Mouse (Mus musculus): ENCODE results near the gene Kif23.

Kif23 gene

DNA sequence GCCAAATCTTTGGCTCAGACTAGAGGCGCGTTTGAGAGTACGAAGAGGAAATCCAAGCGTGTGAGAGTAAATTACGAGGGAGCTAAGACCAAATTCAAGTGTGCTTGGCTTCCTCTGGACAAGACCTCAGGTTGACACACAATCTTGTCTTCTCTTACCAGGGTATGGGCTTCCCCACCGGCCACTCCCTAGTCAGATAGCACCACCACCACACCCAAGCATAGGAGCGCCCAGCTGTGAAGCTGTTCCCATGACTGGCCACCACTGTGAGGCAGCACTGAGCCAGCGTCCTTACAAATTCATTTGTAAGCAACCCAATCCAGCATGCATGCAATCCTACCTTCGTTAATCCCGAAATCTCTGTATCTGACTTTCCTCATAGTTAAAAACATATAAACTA is 39.7 kb downstream of the Kif23 start:
- no peak for DNase-seq (ENCODE audit: low spot score in 2 of 2)

DNA sequence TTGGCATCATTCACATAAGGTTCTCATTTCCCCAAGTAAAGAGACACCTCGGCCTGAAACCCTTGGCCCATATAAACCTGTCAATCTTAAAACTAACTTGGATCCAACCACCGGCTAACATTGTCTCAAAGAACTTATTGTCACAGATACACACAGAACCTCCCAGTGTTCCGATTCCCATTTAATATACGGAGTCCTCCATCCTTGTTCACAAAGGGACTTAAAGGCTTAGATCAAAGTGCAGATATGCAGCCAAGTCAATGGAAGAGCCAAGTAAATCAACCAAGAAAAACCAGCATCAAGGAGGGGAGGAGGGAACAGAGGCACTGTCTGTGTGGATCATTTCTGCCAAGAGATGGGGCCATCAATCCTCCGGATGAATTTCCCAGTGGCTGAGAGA is 41.0 kb downstream of the Kif23 start:
- no peak for DNase-seq (ENCODE audit: low spot score in 2 of 2)

DNA sequence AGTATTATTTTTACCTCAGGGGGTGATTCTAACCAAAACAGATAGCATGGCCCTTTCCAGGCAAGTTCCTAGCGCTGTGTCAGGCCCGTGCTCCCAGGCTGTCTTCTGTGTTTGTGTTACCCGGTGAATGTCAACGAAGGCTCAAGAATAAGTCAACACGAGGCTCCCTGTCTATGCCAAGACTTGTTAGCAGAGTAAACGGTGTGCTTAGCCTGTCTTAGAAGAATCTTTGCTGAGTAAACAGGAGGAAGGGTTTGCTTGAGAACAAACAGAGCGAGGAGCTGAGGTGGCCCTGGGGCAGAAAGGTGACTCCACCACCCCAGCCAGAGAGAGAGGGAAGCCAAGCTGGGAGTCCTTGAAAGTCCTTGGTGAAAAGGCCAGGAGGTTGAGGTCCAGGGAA is 42.4 kb downstream of the Kif23 start:
- peak in 1 of 2 experiments; percentile 59 for DNase-seq (ENCODE audit: low spot score in 2 of 2)

DNA sequence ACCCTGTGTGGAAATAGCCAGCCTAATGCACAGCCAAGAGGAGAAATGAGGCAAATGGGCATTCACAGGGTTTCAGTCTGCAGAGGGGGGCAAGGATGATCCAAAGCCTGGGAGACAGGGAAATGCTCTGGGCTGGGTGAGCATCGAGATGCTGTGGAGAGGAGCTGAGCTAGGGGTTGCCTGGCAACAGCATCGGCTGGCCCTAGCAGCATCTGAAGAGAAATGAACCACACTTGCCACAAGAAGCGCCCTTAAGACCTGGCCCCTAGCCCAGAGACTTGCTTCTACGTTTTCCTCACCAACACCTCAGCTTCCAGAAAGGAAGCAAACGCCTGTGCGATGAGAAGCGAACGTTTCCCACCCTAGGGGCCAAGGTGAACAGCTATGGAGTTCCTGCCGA is 44.1 kb downstream of the Kif23 start:
- no peak for DNase-seq (ENCODE audit: low spot score in 2 of 2)

DNA sequence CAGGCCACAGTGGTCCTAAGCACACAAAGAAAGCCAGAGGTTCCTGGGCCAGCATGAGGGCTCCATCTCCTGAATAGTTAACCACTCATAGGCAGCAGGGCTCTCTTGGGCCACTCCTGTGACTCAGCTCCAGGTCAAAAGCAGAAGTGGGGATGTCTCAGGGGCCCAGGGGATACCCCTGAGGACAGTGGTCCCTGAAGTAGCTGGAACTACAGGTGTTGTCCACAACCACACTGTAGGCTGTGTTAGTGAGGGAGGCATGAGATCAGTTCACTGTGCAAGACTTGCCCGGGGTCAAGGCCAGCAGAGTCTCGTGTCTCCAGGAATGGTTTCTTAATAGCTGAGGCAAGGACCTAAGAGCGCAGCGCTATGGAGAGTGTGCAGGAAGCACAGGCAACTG is 45.0 kb downstream of the Kif23 start:
- DNase-seq (ENCODE audit: low spot score in 2 of 2): no peak

DNA sequence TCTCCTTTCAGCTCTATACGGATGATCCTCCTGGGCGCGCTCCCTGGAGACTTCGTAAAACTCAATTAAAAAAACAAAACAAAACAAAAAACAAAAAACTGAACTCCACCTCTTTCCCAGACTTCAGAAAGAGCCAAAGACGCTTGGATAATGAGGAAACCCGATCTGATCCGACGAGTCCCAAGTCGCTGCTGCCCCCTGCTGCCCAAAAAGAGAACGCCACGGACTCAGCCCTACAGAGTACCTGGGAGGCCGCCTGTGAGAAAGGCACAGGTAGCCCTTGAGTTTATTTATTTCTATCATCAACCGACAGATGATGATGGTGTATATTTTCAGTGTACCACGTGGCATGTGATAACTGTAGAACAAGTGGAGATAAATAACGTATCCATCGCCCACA is 46.8 kb downstream of the Kif23 start:
- peak; percentile 74 to 89 for DNase-seq (ENCODE audit: low spot score in 2 of 2)

DNA sequence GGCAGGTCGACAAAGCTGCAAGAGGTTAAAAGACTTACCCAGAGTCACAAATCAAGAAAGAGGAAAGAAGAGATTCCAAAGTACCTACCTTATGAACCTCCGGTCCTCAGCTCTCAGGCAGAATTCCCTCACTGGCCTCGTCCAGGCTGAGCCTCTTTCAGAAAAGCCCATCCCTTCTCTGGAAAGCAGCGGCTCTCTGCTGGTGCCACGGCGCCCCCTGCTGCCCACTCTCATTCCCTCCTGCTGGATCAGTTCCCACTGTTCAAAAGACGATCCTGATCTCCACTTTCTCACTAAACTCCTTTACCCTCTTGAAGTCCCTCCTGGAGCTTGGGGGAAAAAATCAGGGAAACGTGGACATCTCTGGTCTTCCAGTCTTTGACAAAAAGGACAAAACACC is 48.2 kb downstream of the Kif23 start:
- peak; percentile 68 to 82 for DNase-seq (ENCODE audit: low spot score in 2 of 2)

DNA sequence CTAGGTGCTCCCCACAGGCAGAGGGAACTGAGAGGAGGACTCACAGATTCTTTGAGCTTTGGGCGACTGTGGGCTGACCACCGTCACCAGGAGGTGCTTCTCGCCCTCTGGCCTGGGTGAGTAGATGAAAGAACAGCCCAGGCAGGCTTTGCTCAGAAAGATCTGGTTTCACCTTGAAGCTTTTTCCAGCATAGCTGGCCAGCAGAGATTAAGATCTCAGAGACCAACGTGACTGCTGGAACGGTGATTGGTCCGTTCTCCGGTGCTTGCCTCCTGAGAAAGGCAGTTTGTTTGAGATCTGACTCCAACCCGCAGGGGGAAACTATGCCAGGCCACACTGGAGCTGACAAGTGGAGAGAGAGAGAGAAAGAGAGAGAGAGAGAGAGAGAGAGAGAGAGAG is 51.6 kb downstream of the Kif23 start:
- DNase-seq (ENCODE audit: low spot score in 2 of 2): peak; percentile 48 to 65

DNA sequence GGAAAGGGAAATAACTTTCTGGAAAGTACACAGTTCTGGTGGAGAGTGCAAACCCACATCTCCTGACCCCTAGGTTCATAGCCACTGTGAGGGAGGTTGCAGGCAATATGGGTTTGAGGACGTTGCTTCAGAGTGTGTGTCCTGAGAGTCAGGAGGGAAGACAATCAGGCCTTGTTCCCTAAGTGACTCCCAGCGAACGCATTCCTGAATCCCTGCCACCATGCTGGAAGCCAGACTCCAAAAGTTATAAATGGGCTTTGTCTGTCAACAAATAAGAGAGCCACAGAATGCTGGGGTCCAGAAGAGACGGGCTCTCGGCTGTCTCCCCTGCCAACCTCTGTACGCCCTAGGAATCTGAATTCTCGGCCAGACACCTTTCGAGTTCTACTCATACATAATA is 56.7 kb downstream of the Kif23 start:
- no peak for DNase-seq (ENCODE audit: low spot score in 2 of 2)

DNA sequence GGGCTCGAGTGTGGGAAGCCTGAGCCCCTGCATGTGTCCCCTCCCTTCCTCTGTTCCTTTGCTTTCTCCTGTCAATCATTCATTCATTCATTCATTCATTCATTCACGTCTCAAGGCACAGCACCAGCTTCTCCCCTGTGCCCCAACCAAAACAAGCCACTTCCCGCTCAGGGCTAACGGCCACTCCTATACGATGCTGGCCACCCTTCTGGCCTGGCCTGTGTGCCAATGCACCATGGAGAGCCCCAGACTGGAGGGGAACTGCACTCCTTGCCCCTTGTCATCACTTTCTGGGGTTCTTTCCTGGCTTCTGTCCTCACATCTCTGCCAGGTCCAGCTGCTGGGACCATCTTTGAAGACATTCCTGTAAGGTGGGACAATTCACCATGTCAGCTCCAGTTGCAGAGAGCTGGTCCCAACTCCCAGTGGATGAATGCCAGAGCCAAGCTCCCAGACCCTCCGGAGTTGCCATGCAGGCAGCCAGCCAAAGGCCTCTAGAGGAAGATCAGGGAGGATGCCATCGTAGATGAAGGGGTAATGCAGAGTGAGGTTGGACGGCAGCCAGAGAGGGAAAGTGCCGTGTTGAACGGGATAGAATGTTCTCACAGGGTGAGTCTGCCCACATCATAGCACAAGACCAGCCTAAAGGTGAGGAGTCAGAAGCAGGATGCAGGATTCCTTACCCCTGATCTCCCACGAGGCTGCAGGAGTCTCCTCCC is 58.8 kb downstream of the Kif23 start:
- DNase-seq (ENCODE audit: low spot score in 2 of 2): no peak

DNA sequence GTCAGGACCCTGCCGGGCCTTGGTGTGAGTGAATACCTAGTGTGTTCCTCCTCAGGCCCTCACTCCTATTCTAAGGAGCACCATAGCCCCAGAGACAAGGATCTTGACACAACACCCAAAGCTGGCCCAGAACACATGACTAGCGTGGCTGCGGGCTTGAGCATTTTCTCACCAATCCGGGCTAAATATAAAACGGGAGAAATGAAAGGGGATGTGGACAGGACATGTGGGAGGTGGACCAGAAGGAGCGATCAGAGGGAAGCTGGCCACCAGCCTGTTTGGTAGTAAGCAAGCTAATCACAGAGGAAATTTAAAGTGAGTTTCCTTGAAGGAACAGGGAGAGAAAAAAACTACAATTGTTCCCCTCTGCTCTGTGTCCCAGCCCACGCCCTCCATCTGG is 60.6 kb downstream of the Kif23 start:
- DNase-seq (ENCODE audit: low spot score in 2 of 2): no peak

DNA sequence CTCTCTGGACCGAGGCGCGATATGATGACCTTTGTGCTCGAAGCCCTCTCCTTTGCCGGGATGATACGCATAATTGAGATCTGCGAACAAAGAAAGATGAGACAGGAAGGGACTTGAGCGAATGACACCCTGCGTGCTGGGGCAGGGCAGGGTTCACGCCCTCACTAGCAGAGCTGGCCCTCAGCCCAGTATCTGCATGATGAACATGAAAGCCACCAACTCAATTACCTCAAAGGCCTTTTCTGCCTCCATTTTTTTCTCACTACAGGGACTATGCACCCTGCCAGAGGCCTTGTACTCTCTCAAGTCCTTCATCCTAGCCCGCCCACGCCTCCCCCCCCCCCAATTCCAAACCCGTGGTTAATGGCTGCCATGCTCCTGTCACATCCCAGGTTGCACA is 61.6 kb downstream of the Kif23 start:
- DNase-seq (ENCODE audit: low spot score in 2 of 2): no peak

DNA sequence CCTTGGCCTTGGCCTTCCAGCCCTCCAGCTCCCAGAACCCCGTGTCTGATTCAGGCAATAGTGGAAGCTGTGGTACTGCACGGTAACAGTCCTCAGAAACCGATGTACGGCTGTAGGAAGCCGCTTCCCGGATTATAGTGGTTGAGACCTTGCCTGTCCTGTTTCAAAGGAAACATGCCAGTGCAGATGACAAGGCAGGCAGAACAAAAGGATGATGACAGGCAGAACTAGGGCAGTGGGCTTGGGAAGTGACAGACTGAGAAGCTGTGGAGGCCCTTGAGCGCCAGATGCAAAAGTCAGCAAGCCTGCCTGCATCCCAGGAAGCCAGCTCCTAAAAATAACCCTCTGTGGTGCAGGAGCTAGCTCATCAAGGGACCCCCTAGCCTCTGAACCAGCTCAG is 62.2 kb downstream of the Kif23 start:
- no peak for DNase-seq (ENCODE audit: low spot score in 2 of 2)

DNA sequence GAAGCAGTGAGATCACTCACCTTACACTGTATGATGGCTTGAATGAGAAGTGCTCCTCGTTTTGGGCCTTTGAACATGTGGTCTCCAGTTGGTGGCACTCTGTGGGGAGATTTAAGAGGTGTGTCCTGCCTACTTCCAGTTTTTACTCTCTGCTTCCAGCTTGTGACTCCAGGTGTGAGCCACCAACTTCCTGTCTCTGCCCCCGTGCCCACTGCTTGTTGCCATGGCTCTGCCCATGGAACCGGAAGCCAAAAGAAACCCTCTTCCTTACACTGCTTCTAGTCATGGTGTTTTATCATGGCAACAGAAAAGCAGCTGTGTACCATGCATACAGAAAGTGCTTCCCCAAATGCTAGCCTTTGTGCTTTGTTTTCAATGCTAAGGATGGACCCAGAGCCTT is 64.4 kb downstream of the Kif23 start:
- no peak for DNase-seq (ENCODE audit: low spot score in 2 of 2)

DNA sequence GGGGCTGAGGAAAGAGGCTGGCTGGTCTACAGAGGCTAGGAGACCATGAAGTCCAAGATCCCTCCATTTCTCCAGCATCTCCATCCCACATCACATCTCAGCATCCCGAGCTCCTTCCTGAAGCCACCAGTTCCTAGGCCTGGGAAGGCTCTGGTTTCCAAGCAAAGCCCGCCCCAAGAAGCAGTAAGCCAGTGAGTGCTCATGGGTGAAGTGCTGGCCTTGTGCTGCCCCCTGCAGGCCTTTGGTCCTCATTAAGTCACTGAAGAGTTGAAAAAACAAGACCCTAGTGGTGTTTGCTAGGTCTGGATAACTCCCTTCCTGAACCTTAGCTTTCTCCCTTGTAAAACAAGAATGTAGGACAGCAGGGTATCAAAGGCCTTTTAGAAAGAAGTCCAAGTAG is 67.7 kb downstream of the Kif23 start:
- peak; percentile 22 to 37 for DNase-seq (ENCODE audit: low spot score in 2 of 2)

DNA sequence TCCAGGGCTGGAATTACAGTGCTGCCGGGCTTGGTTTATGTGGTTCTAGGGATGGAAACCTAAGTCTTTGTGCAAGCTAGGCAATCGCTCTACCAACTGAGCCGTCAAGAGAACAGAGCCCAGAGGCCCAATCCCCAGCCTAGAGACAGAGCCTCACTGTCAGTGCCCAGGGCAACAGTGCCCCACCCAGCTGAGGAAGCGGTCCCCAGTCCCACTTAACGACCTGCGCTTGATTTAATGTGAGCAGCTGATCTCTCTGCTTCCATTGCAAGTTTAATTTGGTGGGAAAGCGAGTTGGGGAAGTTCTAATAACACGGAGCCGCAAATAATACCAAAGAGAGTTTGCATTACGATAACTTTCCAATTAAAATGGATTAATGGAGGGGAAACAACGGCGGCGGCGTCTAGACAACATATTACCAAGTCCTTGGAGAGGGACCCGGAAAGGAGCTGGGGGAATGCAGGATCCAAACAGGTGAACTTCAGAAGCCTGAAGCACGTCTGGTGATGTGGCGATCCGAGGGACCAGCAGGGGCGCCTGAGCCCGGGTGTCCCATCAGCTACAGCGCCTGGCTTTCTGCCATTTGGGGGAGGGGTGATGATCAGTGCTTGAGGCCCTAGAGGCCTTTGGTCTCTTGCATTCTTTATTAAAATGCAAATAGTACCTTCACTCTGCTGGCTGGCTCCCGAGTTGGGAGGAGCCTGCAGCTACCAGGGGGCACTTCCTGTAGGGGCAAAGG is 69.0 kb downstream of the Kif23 start:
- no peak for DNase-seq (ENCODE audit: low spot score in 2 of 2)

DNA sequence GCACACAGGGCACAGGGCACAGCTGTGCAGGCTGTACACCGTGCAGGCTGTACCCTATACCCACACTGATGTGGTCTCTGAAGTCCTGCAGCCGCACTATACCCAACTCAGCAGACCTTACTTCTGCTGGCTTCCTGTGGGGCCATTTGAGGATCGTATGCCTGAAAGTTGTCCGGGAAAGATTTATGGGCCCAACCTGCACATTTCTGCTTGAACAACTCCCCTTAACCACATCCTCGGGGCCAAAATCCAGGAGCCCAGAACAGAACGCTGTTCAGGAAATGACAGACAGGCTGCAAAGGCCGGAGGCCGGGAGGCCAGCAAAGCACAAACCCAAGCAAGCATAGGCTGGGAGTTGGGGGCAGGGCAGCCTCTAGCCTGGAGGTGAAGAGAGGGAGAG is 73.2 kb downstream of the Kif23 start:
- no peak for DNase-seq (ENCODE audit: low spot score in 2 of 2)

DNA sequence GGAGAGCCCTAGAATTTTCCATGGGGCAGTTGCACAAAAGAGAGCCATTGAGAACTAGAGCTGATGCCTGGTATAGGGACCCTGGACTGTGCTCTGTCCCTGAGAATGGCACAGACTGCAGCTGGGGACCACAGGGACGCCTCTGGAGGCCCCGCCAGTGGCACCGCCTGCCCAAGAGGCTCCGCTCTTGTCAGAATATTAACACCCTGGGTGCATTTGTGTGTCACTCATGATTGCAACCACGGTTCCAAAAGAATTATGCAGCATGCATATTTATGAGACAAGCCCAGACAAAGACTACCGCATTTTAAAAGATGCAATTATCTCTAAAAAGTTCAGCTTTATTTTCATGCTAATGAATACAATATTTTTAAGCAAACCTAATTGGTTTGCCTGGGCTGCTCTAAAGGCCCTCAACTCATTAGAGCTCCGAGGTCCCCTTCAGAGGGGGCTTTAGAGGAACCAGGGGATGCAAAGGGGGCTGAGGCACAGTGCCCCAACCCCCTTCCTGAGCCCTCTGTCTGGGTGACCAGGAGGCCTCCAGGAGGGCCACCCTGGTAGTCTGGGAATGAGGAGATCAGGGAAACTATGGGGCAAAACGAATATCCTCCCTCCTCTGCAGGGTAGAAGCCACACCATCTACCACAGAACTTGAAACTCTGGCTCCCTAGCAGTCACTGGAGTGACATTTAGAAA is 74.2 kb downstream of the Kif23 start:
- no peak for DNase-seq (ENCODE audit: low spot score in 2 of 2)

DNA sequence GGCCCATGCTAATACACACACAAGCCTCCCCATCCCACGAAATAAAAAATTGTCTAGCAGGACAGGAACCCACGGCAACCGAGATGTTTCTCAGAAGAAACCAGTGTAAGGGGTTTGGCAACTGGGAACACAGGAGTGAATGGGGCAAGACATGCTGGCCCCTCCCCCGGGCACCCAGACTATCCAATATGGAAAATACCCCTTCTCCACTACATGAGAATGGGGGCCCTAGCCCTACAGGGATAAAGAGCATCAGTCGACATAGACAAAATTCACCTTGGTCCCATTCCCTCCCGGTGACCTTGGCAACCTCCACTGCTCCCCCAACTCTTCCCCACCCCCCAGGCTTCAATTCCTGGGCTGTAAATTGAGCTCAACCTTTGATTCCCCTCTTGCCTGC is 74.7 kb downstream of the Kif23 start:
- no peak for DNase-seq (ENCODE audit: low spot score in 2 of 2)

DNA sequence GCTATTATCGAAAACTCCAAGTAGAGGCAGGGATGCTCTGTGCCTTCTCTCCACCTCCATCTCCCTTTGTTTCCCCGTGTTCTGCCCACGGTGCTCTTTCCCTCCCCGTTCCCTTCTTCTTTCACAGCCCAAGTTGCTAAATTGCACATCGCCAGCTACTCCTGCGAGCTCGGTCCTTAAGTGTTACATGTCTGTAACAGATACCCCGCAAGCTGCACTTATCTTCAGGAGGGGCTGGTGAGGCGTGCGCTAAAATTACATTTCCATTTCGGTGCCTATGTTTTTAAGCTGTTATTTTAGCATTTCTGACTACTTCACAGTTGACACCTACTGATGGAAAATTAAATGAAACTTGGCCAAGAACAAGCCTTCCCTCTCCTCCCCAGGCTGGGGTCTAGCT is 78.9 kb downstream of the Kif23 start:
- no peak for DNase-seq (ENCODE audit: low spot score in 2 of 2)

Data from urinary bladder, adult 18-20 months (tissue).